ENCODE assay signal across 9 mouse cellular contexts in the genomic region with DNA sequence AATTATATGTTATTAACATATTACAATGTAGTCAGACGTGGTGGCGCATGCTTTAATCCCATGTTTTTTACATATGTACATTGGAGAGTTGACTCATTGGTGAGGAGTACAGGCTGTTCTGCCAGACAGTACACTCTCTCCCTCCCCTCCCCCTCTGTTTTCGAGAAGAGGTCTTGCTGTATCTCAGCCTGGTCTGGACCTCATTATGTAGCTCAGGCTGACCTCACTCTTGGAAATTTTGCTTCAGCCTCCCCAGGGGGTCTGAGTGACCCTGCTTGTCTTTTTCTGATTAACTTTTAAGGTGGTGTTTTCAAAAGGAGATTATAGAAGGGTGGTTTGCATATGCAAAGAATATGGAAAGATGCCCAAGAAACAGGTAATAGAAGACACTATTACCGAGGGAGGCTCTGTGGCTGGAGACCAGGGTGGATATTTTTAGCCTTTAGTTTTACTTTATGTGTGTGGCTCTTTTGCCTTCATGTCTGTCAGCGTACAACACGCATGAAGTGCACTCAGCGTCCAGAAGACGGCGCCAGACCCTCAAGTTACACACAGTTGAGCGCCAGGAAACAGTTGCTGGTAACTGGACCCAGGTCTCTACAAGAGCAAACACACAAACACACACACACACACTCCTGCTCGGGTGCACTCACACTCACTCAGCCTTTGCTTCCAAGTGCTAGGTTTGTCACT. TPM values are rescaled to one million over a fixed set of nuclear protein-coding genes. Genes with fewer than 3 reads are reported as not detected.
DNase-seq lines count a peak whose midpoint lies in the region; ATAC-seq and TF ChIP-seq lines count a peak whose summit lies in the region.
"Had no signal": no experiment of that assay in that cellular context is flagged by ENCODE, and none has a peak within 500 bp of the region (broad histone marks: within the 10 kb centered on the region; RNA-seq: fewer than 3 reads in every experiment).

No protein-coding gene starts in this region.

- H3K4me3 ChIP-seq in thymus, adult 2 months (ENCODE audit: control insufficient read depth, insufficient read depth, low read length) = no peak overlapping the region
- no peak overlapping the region for H3K4me3 ChIP-seq in testis, adult 2 months (ENCODE audit: control insufficient read depth, low read depth, low read length)

- TF ChIP-seq POLR2A in thymus, adult 2 months (IDR thresholded peaks at IDR 0.05; ENCODE audit: control insufficient read depth, extremely low read depth, insufficient read depth, low read length, poor library complexity) = no peak
- no peak for TF ChIP-seq POLR2A in testis, adult 2 months (IDR thresholded peaks at IDR 0.05; ENCODE audit: control insufficient read depth, low read depth, low read length)

- TF ChIP-seq CTCF in thymus, adult 2 months (IDR thresholded peaks at IDR 0.05; ENCODE audit: borderline replicate concordance, control insufficient read depth, extremely low read depth, insufficient read depth, low read length, poor library complexity) = peak; percentile 61; the same call in 1 of the 2 replicates
- TF ChIP-seq CTCF in testis, adult 2 months (IDR thresholded peaks at IDR 0.05; ENCODE audit: control insufficient read depth, insufficient read depth, insufficient replicate concordance, low read depth, low read length) = peak; percentile 29; the same call in 1 of the 2 replicates

- H3K4me1 ChIP-seq in thymus, adult 2 months (replicated peaks; ENCODE audit: control insufficient read depth, insufficient read depth, low read length) = peaks cover 3% of the 10 kb centered on the region; the same call in 1 of the 2 replicates
- H3K4me1 ChIP-seq in testis, adult 2 months (ENCODE audit: control insufficient read depth, insufficient read depth, low read length) = peaks cover 2% of the 10 kb centered on the region

- WGBS in thymus, adult 2 months = 80% methylated on average over 11 of the region's 11 CpGs

- no peaks in the 10 kb centered on the region for H3K27me3 ChIP-seq in thymus, adult 2 months (ENCODE audit: control insufficient read depth, insufficient read depth, low read length)
- H3K27me3 ChIP-seq in testis, adult 2 months (ENCODE audit: control insufficient read depth, insufficient read depth, low read length) = no peaks in the 10 kb centered on the region

- peak; percentile 53 for DNase-seq in CD4-positive, CD25-positive, alpha-beta regulatory T cell, adult 2 months (ENCODE audit: low read depth, low spot score)
- peak; percentile 21 for DNase-seq in thymus, adult 2 months
- DNase-seq in thymus, postnatal 36 days = no peak
- DNase-seq in heart, postnatal 4 days = peak; percentile 49
- no peak for DNase-seq in natural killer cell, adult 2 months (ENCODE audit: low spot score in 2 of 2)
- DNase-seq in layer of hippocampus, postnatal 14 days (ENCODE audit: low spot score in 2 of 2) = no peak

- ATAC-seq in CD4-positive, CD25-positive, alpha-beta regulatory T cell, adult 4 months = no peak

- H3K27ac ChIP-seq in thymus, adult 2 months (ENCODE audit: control insufficient read depth, insufficient read depth, low read length) = no peak overlapping the region
- H3K27ac ChIP-seq in testis, adult 2 months (ENCODE audit: control insufficient read depth, insufficient read depth, low read depth, low read length) = 0 out of 2 replicates have a peak overlapping the region, but pooled peaks have one; percentile 12
- H3K27ac ChIP-seq: macrophage had no signal

- H3K36me3 ChIP-seq in thymus, adult 2 months (ENCODE audit: control insufficient read depth, insufficient read depth, low read length) = no peaks in the 10 kb centered on the region
- H3K36me3 ChIP-seq in testis, adult 2 months (ENCODE audit: control insufficient read depth, insufficient read depth, low read length) = no peaks in the 10 kb centered on the region

RNA-seq across cellular contexts. Expression of a gene that starts 10.6 kb away (rescaled TPM):
- polyA plus RNA-seq in CD4-positive, CD25-positive, alpha-beta regulatory T cell, adult 4 months (2017; shearing (Covaris generic)) = 100 to 1,000 TPM; 223 to 306 TPM
- 196 TPM in 2 replicates for polyA plus RNA-seq in thymus, adult 2 months (2012; rRNA removed)
- total RNA-seq in heart, postnatal 4 days (2021) = 10 to 100 TPM; 64.3 to 67.4 TPM
- 33.9 and 43.7 TPM in 2 replicates for polyA plus RNA-seq in testis, adult 2 months (2012; rRNA removed)
- 10 to 100 TPM; 57.0 to 61.1 TPM for total RNA-seq in layer of hippocampus, postnatal 14 days (2021)

RNA-seq across cellular contexts. Expression of a gene that starts 14.0 kb away (rescaled TPM):
- 100 to 1,000 TPM; 232 to 397 TPM for polyA plus RNA-seq in CD4-positive, CD25-positive, alpha-beta regulatory T cell, adult 4 months (2017; shearing (Covaris generic))
- 544 TPM in 2 replicates for polyA plus RNA-seq in thymus, adult 2 months (2012; rRNA removed)
- 100 to 1,000 TPM; 224 to 227 TPM for total RNA-seq in heart, postnatal 4 days (2021)
- polyA plus RNA-seq in testis, adult 2 months (2012; rRNA removed) = 75.4 and 83.4 TPM in 2 replicates
- total RNA-seq in layer of hippocampus, postnatal 14 days (2021) = 100 to 1,000 TPM; 127 to 160 TPM

Comparison
In these comparisons a context has a peak if more than half of its experiments do, and no peak if none do; other contexts are left out.
1. DNase-seq: peak in CD4-positive, CD25-positive, alpha-beta regulatory T cell, adult 2 months (single experiment), thymus, adult 2 months (single experiment) and heart, postnatal 4 days (single experiment); none in thymus, postnatal 36 days (0 of 2), natural killer cell, adult 2 months (0 of 2) and layer of hippocampus, postnatal 14 days (0 of 2).